Mouse (Mus musculus) testis, adult 2 months (tissue): Measurements from ENCODE around the gene Negr1. TPM values are rescaled to one million over a fixed set of nuclear protein-coding genes. Genes with fewer than 3 reads are reported as not detected.

Experiments
- H3K27ac ChIP-seq: fragments of 200-500 bp; 2 replicates; pipeline ENCODE4 v1.5.1; 2012; ENCODE audit warnings: low read depth, low read length; ENCODE audit not compliant: control insufficient read depth, insufficient read depth
- H3K27me3 ChIP-seq: fragments of 200-500 bp; 2 replicates; pipeline ENCODE4 v1.6.1; 2012; ENCODE audit warnings: mild to moderate bottlenecking, low read length, moderate library complexity; ENCODE audit not compliant: control insufficient read depth, insufficient read depth
- H3K36me3 ChIP-seq: fragments of 200-500 bp; 2 replicates; pipeline ENCODE4 v1.6.1; 2012; ENCODE audit warnings: mild to moderate bottlenecking, low read length; ENCODE audit not compliant: control insufficient read depth, insufficient read depth
- H3K4me1 ChIP-seq: fragments of 200-500 bp; 2 replicates; pipeline ENCODE4 v1.6.1; 2012; ENCODE audit warnings: low read length; ENCODE audit not compliant: control insufficient read depth, insufficient read depth
- H3K4me3 ChIP-seq: fragments of 200-500 bp; 2 replicates; pipeline ENCODE4 v1.5.1; 2012; ENCODE audit warnings: low read depth, mild to moderate bottlenecking, low read length, moderate library complexity, mixed read lengths; ENCODE audit not compliant: control insufficient read depth
- CTCF ChIP-seq: fragments of 200-500 bp; IDR thresholded peaks from 2 replicates; pipeline ENCODE4 v1.5.1; 2012; ENCODE audit warnings: low read depth, mild to moderate bottlenecking, inconsistent platforms, low read length, moderate library complexity; ENCODE audit not compliant: control insufficient read depth, insufficient read depth, insufficient replicate concordance
- POLR2A ChIP-seq: fragments of 200-500 bp; IDR thresholded peaks from 2 replicates; pipeline ENCODE4 v1.6.1; 2012; ENCODE audit warnings: low read depth, mild to moderate bottlenecking, inconsistent platforms, low read length, moderate library complexity; ENCODE audit not compliant: control insufficient read depth
- polyA plus RNA-seq: library from polyadenylated mRNA; depleted of rRNA; stranded (reverse); fragments of >200 nt; gene quantifications from 2 replicates; pipeline ENCODE4 v1.2.3, GENCODE M21; 2012

The Negr1 gene
- polyA plus RNA-seq, 1 experiment = 0.30 TPM

GRCm38 (mm10) chr3:156690059-156690605 is 128.5 kb downstream of the Negr1 start:
- no peak overlapping the region for H3K27ac ChIP-seq
- no peaks in the 10 kb centered on the region for H3K4me1 ChIP-seq
- TF ChIP-seq CTCF (no peak), POLR2A (no peak)
- H3K27me3 ChIP-seq = no peaks in the 10 kb centered on the region
- H3K36me3 ChIP-seq = no peaks in the 10 kb centered on the region
- H3K4me3 ChIP-seq = no peak overlapping the region

DNA sequence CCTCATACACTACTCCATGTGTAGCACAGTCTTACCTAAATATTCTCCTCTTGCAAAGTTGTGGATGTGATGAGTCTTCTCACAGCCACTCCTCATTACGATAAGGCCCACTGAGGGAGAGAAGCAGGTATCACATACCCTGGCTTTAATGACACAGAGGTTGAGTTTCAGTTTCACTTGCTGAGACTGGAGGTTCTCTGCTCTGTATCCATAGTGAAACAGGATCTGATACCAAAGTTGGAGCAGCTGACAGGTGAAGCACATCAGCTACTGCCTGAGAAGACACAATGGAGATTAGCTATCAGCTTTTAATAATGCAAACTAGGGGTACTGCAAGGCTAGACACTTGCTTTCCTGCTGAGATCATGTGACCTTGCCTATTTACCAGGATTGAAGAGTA is 137.1 kb downstream of the Negr1 start:
- Histone ChIP-seq H3K4me1 (no peaks in the 10 kb centered on the region), H3K27ac (no peak overlapping the region), H3K27me3 (no peaks in the 10 kb centered on the region), H3K36me3 (no peaks in the 10 kb centered on the region), H3K4me3 (no peak overlapping the region)
- TF ChIP-seq CTCF (no peak), POLR2A (no peak)

DNA sequence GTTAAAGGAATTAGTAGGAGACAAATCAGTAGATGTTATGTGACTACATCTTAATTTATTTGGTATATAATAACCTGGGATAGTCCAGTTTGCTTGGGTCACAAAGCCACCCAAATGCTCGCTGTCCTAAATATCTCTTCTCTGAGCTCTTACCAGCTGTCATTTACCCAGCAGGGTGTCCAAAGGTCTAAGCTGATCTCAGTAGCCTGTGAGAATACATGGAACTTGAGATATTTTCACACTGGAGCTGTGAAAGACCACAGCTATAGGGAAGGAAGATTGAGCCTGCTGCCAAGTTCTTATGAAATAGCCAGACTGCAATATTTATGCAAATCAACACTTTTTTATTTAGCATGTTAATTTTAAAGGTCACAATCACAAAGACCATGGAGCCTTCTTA is 141.6 kb downstream of the Negr1 start:
- Histone ChIP-seq H3K27me3 (no peaks in the 10 kb centered on the region), H3K27ac (no peak overlapping the region), H3K4me3 (no peak overlapping the region), H3K4me1 (no peaks in the 10 kb centered on the region), H3K36me3 (no peaks in the 10 kb centered on the region)
- TF ChIP-seq CTCF = no peak
- no peak for TF ChIP-seq POLR2A

- H3K4me1 ChIP-seq = no peaks in the 10 kb centered on the region
- H3K27ac ChIP-seq = no peak overlapping the region
- no peaks in the 10 kb centered on the region for H3K36me3 ChIP-seq
- TF ChIP-seq POLR2A (no peak), CTCF (no peak)
- no peak overlapping the region for H3K4me3 ChIP-seq
- no peaks in the 10 kb centered on the region for H3K27me3 ChIP-seq
Measured at GRCm38 (mm10) chr3:156710240-156710639, 148.6 kb downstream of the Negr1 start.

DNA sequence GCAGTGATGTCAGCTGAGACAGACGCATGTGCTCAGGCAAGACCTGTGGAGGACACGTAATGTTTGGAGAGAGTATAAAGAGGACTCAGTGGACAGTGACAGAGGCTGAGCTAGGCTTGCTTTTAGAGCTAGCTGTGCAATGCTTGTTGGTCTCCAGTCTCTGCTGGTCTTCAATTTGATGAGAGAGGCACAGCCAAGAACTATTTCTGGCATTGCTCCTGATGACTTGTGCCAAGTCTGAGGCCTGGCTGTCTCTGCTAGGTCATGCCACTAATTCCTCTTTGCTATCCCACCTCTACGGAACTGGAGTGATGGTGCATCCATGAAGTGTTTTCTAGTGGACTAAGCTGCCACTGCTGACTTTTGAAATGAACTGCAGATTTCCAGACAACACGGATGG is 149.1 kb downstream of the Negr1 start:
- H3K36me3 ChIP-seq = no peaks in the 10 kb centered on the region
- no peak overlapping the region for H3K4me3 ChIP-seq
- H3K4me1 ChIP-seq = no peaks in the 10 kb centered on the region
- H3K27me3 ChIP-seq = no peaks in the 10 kb centered on the region
- TF ChIP-seq CTCF (no peak), POLR2A (no peak)
- H3K27ac ChIP-seq = no peak overlapping the region

DNA sequence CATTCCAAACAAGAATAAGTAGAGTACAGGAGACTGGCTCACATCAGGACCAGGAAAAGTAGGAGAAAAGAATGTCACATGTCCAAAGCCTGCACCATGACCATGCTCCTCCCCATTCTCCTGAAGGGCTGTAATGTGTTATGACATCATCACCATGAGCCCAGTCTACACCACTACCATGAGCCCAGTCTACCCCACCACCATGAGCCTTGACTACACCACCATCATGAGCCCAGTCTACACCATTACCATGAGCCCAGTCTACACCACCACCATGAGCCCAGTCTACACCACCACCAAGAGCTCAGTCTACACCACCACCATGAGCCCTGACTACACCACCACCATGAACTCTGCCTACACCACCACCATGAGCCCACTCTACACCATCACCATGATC is 174.7 kb downstream of the Negr1 start:
- Histone ChIP-seq H3K36me3 (no peaks in the 10 kb centered on the region), H3K4me3 (no peak overlapping the region), H3K27ac (no peak overlapping the region), H3K4me1 (no peaks in the 10 kb centered on the region), H3K27me3 (no peaks in the 10 kb centered on the region)
- TF ChIP-seq CTCF (no peak), POLR2A (no peak)

DNA sequence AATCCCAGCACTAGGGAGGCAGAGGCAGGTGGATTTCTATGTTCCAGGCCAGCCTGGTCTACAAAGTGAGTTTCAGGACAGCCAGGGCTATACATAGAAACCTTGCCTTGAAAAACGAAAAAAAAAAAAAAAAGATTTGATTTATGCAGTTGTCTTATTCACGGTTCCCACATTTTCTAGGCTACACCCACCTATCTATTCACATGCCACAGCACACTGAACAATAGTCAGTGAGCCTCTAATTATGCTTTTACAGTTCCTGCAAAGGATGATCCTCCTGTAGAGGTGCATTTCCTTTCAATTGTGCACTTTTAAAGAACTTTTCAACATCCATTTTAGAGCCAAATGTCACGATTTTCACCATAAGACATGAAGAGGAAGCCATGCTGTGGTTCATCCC is 177.9 kb downstream of the Negr1 start:
- no peaks in the 10 kb centered on the region for H3K36me3 ChIP-seq
- no peaks in the 10 kb centered on the region for H3K27me3 ChIP-seq
- H3K4me1 ChIP-seq = no peaks in the 10 kb centered on the region
- TF ChIP-seq CTCF (no peak), POLR2A (no peak)
- H3K27ac ChIP-seq = no peak overlapping the region
- no peak overlapping the region for H3K4me3 ChIP-seq

GRCm38 (mm10) chr3:156743266-156743665 is 181.7 kb downstream of the Negr1 start:
- H3K27me3 ChIP-seq = no peaks in the 10 kb centered on the region
- no peak overlapping the region for H3K27ac ChIP-seq
- no peaks in the 10 kb centered on the region for H3K4me1 ChIP-seq
- no peaks in the 10 kb centered on the region for H3K36me3 ChIP-seq
- TF ChIP-seq POLR2A (no peak), CTCF (no peak)
- H3K4me3 ChIP-seq = no peak overlapping the region
